Mouse (Mus musculus): Measurements from ENCODE around the gene Olfr1066.
A peak's percentile ranks its signal among the peaks of the same experiment; 100 is the strongest.
"Not testable (repeated sequence)": the region's sequence is repeated elsewhere in the genome, so short reads cannot be mapped to it uniquely, and the experiment has no call there.

The Olfr1066 gene

DNA sequence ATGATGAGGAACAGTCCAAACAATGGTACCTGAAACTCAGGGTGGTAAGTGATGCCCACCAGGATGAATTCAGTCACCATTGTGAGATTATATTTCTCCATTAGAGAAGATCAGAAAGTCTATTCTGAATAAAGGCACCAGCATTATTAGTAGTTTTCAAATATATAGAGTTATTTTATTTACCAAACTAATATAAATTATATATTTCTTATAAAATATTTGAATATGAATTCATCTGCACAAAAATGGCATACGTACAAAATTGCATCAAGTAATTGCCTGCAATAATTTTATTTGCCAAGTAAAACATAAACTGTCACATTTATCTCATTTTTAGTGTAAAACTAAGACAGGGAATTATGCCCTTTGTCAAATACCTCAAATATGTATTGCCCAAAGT lies at the start of gene Olfr1066:
Gene Olfr1066, minus strand, starts transcription at position 101 of the 400 bp plus-strand sequence.
- no peak for DNase-seq

DNA sequence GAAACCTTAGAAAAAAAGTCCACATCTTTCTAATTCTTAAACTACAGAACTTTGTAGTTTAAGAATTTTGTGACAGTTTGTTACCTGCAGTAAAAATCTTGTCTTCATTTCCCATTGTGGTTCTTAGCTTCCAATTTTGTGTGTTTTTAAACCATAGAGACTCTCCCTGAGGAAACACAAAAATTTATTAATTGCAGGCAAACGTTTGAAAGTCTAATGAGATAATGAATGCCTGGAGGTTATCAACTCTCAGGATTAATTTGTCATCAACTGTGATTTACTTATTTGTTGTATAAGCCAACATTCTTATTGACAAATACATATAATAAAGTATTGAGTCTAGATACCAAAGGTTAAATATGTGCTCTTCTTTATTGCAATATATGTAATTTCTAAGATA lies 31.2 kb upstream of the Olfr1066 start, which contains the start of gene Olfr228:
Gene Olfr228, minus strand, starts transcription at position 101 of the 400 bp plus-strand sequence.
- no peak for DNase-seq

DNA sequence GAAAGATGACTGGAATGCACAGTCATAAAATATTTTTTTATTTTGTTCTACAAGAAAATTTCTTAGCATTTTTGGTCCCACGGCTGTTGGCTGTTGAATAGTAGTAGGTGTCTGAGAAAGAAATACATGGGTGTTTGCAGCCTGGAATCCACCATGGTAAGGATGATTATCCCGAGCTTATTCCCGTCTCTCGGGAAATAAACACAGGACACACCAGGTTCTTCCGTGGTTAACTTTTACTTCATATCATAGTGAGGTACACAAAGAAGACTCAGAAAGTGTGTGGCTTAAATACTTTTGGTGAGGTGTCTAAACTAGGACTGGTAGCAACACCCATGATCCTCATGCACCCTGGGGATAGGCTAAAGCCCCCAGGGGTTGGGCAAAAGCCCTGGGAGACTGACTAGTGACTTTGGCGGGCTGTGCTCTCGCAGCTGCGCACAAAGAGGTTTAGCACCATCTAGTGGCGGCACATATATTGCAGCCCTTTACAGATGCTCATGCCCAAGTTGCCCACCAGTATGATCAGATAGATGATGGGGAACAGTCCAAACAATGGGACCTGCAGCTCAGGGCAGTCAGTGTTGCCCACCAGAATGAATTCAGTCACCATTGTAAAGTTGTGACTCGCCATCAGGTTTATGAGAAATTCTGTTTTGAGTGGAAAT lies 8.5 kb upstream of the Olfr1066 start:
- peak; percentile 1 to 9 for DNase-seq

GRCm38 (mm10) chr2:86460434-86460833 lies 4.4 kb upstream of the Olfr1066 start:
- no peak for DNase-seq

DNA sequence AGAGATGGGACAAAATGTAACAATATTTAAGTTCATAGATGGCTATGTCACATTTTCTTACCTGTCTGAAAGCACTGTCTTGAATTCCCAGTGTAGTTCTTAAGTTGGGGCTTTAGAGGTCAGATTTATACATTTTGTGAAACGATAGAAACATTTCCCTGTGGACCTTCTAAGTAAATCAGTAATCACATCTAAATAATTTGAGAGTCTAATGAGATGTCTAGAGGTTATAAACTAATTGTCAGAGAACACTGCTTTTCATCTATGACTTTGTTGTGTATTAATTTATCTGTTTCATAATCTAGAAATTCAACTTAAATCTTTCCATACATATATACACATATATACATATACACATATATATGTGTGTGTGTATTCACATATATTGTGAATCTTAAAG lies 5.6 kb downstream of the Olfr1066 start, which contains the start of gene Olfr1065:
Gene Olfr1065, minus strand, starts transcription at position 101 of the 400 bp plus-strand sequence.
- not testable (repeated sequence) for DNase-seq

DNA sequence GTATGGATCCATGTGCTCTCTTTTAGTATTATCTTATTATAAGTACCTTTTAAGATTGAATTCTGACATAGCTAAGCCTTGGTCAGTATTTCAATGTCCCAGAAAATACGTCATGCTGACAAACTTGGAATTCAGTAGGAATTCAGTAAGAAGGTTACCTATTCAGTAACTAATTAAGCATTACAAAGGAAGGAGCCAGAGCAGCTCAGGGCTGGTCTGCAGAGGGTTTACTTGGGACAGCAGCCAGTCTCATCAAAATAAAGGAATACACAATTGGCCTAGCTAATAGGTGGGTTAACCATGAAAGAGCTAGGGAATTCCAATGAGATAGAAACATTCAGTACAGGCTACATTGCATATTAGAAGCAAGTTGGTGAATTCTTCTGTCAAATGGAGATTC lies 14.0 kb downstream of the Olfr1066 start:
- DNase-seq, result not testable (repeated sequence)

GRCm38 (mm10) chr2:86428511-86428910 lies 27.6 kb downstream of the Olfr1066 start:
- DNase-seq, result not testable (repeated sequence)

GRCm38 (mm10) chr2:86426649-86427048 lies 29.4 kb downstream of the Olfr1066 start, which contains the start of gene Olfr1062:
TSS of gene Olfr1062 (minus strand) at chr2:86426749.
- DNase-seq, result not testable (repeated sequence)

- DNase-seq, result no peak
These were observed 42.1 kb downstream of the Olfr1066 start, which contains the start of gene Olfr1061 for GRCm38 (mm10) chr2:86413950-86414349. TSS of gene Olfr1061 (minus strand) at chr2:86414050.

Data from lung, adult 18-20 months (tissue).